Mouse (Mus musculus) hematopoietic multipotent progenitor cell, adult 10-12 weeks (in vitro differentiated cells): ENCODE data around the gene Btg1. TPM values are rescaled to one million over a fixed set of nuclear protein-coding genes. Genes with fewer than 3 reads are reported as not detected.

Source experiments
- polyA plus RNA-seq: library from polyadenylated mRNA; stranded (reverse); fragments of >175 nt; gene quantifications from 2 replicates; pipeline ENCODE4 v1.2.3, GENCODE M21; 2012; ENCODE audit warnings: low replicate concordance

The Btg1 gene
- 344 and 647 TPM in 2 replicates for polyA plus RNA-seq

DNA sequence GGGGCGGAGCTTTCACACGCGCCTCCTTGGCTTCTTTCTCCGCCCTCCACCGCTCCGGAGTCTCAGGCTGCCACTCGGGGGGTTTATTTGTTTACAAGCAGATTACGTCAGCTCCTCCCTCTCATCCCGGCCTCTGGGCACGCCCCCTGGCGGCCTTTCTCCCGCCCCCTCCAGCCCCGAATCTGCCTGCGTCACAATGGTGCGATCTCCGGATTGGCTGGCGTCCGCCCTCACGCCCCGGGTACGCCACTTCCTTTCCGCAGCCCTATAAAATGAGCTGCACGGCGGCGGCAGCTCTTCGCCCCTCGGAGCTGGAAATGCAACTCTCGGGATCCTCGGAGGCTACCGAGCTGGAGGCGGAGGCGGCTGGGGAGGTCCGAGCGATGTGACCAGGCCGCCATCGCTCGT, at the start of gene Btg1:
Gene Btg1 (plus strand): TSS at position 298 of the 408 bp plus-strand sequence.

